Mouse (Mus musculus): ENCODE measurements around the gene Gm21738. TPM values are rescaled to one million over a fixed set of nuclear protein-coding genes. Genes with fewer than 3 reads are reported as not detected.

Gene Gm21738
- 1 to 10 TPM in 1 of 2 experiments, not detected in 1; 3.4 TPM for total RNA-seq (2023)

DNA sequence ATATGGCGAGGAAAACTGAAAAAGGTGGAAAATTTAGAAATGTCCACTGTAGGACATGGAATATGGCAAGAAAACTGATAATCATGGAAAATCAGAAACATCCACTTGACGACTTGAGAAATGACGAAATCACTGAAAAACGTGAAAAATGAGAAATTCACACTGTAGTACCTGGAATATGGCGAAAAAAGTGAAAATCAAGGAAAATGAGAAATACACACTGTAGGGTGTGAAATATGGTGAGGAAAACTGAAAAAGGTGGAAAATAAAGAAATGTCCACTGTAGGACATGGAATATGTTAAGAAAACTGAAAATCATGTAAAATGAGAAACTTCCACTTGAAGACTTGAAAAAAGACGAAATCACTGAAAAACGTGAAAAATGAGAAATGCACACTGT is at the start of gene Gm21738:
Gene Gm21738, minus strand, starts transcription at position 101 of the 400 bp plus-strand sequence.

Other genes with a start within 250 kb of the Gm21738 start
- gene Gm2244, start 131.0 kb upstream of the Gm21738 start, total RNA-seq (2023) = not detected
- not detected for gene Gm2237, start 166.2 kb upstream of the Gm21738 start, total RNA-seq (2023)
- gene Gm5458, start 183.7 kb upstream of the Gm21738 start, total RNA-seq (2023) = not detected